Mouse (Mus musculus) small intestine, adult 10 weeks (tissue): ENCODE measurements around the gene Echs1. TPM values are rescaled to one million over a fixed set of nuclear protein-coding genes. Genes with fewer than 3 reads are reported as not detected.

ENCODE experiments used
- polyA plus RNA-seq: library from polyadenylated mRNA; stranded (reverse); fragments of 350-450 nt; fragmentation: Illumina TruSeq; extraction: RNeasy Lipid Tissue Mini Kit (QIAGEN cat#74804); gene quantifications from one replicate; pipeline ENCODE4 v1.2.3, GENCODE M21; 2014; ENCODE audit warnings: low replicate concordance

The Echs1 gene
- 65.0 TPM for polyA plus RNA-seq

DNA sequence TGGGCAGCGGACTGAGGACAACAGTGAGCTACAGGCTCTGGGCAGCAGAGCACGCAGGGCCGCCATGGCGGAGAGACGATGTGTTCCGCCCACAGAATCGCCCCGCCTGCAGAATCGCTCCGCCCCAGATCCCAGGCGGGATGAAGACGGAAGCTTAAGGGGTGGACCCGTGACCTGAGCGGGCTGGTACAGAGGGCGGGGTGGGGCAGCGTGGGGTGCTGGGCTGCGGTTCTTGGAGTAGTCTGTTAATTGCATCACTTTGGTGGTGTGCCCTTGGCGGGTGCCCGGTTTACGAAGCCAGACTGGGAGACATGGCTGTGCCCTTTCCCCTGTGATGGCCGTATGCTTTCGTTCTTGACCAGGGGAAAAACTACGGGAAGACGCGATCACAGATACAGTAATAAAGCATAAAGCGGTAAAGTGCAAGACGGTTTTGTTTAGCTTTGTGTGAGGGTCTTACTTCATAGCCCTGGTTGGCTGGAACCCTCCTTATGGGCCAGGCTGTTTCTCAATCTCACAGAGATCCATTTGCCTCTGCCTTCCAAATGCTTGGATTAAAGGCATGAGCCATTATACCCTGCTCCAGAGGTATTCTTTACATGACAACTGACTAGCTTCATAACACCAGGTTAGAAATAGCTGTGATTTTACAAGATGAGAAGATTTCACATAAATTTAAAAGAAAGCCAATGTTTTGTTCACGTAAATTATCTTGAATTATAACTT lies at the start of gene Echs1:
Gene Echs1 (minus strand): TSS at position 148 of the 726 bp plus-strand sequence.

DNA sequence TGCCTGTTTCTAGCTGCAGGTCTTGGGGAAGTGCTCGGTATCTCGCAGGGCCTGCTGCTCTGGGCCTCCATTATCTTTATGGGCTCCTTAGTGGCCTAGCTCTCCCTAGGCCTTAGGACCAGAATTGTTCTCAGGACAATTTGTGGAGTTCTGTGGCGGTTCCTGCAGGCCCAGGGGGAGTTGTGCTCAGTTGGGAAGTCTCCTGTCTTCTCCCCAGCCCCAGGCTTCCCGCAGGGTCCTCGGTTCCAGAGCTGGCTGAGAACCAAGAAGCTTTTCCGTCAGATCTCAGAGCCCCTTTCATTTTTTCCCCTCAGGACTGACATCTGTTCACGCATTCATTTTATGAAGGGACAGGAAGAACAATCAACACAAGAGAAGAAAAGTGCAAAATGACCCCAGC lies 48.4 kb upstream of the Echs1 start, which contains the start of gene Olfr522:
Gene Olfr522 (minus strand): TSS at position 101 of the 400 bp plus-strand sequence.

DNA sequence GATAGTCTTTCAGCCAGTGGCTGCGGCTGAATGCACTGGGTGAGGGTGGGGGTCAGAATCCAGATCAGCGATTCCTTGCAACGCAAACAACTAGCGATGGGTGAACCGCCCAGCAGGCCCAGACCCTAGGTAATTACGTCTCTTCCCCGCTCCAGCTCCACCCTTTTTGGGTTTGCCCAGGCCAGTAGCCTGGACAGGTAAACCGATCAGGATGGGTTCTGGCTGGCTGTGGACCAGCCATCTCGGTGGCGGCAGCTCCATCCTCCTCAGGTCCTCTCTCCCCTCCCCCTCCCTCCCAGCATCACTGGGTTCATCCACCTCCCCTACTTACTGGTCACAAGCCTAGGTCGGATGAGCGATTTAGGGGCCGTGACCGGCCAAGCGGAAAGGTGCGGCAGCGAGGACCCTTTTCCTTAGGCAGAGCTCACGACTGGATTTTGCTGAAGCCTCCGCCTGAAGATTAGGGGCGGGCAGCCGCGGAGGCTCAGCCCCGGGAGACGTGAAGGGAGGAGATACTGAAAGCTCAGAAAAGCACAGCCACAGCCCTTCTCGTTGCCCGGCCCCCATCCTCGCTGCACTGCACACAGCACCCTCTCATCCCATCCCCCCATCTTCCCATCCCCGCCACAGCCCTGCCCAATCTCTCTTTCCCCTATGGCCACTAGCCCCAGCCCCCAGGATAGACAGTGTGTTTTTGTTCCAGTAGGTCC lies 38.1 kb upstream of the Echs1 start, which contains the start of gene Sprn:
Gene Sprn (minus strand): TSS at position 660 of the 710 bp plus-strand sequence.

DNA sequence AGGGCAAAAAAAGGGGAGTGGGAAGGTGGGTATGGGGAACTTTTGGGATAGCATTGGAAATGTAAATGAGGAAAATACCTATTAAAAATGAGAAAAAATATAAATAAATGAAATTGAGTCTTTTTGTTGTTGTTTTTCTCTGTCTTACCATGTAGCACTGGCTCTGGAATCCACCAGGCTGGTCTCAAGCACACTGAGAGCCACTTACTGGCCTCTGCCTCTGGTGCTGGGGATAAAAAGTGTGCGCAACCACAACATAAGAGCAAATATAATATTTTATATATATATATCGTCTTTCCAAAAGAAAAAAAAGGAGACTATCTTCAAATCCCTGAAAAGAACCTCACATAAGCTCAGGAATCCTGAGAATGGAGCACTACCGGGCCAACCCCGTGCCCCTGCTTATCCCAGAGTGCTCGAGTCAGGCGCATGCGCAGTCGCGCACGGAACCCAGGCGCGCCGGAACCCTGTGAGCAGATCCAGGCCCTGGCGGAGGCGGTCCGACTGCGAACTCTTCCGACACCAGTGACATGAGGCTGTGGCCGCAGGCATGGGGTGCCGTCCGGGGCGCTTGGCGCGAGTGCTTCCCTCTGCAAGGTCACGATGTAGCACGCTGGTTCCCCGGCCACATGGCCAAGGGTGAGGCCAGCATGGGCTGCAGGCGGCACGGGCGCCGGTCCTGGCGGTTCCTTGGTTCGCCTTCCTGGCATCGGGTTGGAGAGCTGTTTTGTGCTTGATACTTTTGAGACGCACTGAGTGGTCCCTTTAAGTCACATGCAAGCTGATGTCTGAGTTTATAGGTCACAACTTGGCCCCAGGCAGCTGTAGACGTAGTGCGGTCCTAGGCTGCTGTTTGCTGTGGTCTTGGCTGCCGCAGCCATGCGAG lies 21.1 kb upstream of the Echs1 start, which contains the start of gene Mtg1:
Gene Mtg1 (plus strand): TSS at position 430 of the 886 bp plus-strand sequence.

DNA sequence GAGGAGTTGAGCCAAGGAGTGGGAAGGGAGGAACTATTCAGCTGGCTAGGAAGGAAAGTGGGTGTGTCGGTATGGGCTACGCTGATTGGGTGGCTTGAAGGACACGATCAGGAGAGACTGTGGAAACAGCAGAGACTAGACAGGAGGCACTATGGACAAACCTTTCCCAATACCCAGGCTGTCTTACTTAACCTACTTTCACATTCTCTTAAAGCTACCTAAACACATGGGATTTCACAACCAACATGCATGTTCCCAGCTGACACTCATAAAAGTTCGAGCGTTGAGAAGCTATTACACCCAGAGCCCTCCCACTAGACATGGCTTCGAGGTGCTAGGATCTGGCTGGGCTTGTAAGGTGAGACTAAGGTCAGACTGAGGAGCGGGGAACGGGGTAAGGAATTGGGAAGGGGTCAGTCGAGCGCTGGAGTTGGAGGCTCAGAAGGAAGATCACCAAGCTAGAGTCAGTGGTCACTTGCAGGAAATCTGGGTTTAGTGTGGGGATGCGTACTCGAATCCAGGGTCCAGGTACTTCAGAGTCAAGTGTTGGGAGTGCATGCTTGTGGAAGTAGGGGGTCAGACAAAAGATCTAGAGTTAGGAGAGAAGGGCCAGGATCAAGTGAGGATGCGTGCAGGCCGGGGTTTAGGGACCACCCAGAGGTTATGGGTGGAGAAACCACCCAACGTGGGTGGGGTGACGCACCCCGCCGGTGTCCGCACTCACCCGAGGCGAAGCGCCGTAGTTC lies 520 bp downstream of the Echs1 start, which contains the start of gene Paox:
Gene Paox (plus strand): TSS at position 217 of the 746 bp plus-strand sequence.

DNA sequence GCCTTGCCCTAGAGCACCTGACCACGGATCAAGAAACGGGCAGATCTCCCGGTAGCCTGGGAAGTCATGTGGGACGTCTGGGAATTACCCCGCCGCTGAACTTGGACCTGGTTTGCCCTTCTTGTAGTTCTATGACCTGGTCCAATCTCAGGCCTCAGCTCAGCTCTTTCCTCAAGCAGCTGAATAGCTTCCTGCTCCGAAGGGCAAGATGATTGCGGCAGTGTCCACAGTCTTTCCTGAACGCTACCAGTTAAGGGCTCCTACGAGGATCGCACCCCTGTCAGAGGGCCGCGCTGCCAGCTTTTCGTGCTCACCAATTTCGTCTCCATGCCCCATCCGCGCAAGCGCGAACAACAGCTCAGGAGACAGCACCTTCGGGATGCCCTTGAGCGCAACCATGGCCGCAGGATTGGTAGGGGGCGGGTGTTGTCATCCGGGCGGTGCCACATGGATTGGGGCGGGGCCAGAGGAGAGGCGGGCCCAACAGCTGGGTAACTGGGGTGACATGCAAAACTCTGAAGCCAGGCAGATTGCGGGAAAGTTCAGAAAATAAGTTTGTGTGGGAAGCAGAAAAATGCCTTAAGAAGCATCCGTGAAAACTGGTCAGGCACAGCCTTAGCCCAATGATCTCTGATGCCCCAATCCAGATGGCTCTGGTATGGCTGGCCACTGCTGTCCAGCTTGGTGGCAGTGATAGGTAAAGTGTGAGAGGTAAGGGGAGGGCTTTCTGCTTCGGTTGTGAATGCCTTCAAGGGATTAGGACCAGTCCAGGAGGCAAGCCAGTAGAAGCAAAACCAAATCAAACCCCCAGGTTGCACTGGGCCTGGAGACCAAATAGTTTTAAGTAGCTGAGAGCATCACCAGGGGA lies 14.0 kb downstream of the Echs1 start, which contains the start of gene Fuom:
Gene Fuom (minus strand): TSS at position 449 of the 868 bp plus-strand sequence.

DNA sequence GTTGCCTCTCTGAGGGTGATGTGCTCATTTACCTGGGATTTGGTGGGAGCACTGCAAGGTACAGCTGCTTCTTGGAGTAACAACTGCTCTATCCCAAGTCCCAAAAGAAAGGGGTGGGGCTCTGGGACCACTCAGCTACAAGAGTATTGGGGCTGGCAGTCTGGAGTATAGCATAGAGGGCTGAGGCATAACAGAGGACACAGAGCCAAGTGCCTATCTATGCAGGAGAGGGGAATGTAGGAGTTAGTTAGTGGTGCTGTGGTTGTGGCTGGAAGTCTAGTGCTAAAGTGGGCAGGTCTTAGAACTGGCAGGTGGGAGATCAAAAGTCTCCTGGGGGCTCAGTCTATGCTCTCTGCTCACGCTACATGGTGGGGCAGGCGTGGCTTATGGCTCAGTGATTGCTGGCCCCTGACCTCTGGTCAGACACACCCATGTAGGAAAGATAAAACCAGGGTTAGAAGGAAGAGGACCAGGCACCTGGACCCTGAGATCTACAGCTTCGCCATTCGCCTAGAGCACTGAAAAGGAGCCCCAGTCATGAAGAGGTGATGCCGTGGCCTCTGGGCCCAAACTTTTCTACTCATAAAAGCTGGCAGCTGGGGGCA lies 23.2 kb downstream of the Echs1 start, which contains the start of gene Prap1:
Gene Prap1 (plus strand): TSS at position 472 of the 605 bp plus-strand sequence.

DNA sequence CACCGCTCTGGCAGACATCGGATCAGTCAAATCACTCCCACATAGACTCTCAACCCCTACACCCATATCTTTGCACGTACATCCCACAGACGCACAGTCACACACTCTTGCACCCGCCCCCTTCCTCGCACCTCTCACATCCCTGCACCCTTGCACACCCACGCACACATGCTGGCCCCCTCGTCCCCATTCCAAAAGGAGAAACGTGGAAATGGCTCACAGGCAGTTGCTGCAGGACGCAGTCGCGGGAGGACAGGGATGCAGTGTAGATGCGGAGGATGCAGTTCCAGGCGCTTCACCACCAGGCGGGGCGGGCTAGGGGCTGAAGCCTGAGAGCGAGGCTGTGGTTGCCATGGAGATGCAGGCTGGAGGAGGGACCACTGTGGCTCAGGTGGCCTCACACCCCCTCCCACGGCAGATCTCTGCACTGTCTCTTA lies 34.0 kb downstream of the Echs1 start, which contains the start of gene Caly:
Gene Caly (minus strand): TSS at position 307 of the 437 bp plus-strand sequence.

Other genes with a start within 250 kb of the Echs1 start
- 0.11 TPM for gene Kndc1, start 221.8 kb downstream of the Echs1 start, polyA plus RNA-seq
- gene Utf1, start 172.7 kb downstream of the Echs1 start, polyA plus RNA-seq = not detected
- gene 6430531B16Rik, start 137.7 kb downstream of the Echs1 start, polyA plus RNA-seq = not detected
- gene Adam8, start 123.9 kb downstream of the Echs1 start, polyA plus RNA-seq = 0.11 TPM
- gene Zfp511, start 80.1 kb downstream of the Echs1 start, polyA plus RNA-seq = 7.8 TPM
- gene Tubgcp2, start 79.8 kb downstream of the Echs1 start, polyA plus RNA-seq = 4.9 TPM
- gene Msx3, start 67.4 kb downstream of the Echs1 start, polyA plus RNA-seq = not detected
- gene Caly, start 33.9 kb downstream of the Echs1 start, polyA plus RNA-seq = not detected
- 108 TPM for gene Prap1, start 23.1 kb downstream of the Echs1 start, polyA plus RNA-seq
- gene Fuom, start 14.0 kb downstream of the Echs1 start, polyA plus RNA-seq = 54.7 TPM
- gene Paox, start 677 bp downstream of the Echs1 start, polyA plus RNA-seq = 2.9 TPM
- gene Mtg1, start 21.1 kb upstream of the Echs1 start, polyA plus RNA-seq = 1.1 TPM
- 0.11 TPM for gene Sprn, start 38.4 kb upstream of the Echs1 start, polyA plus RNA-seq
- gene Olfr522, start 48.3 kb upstream of the Echs1 start, polyA plus RNA-seq = not detected
- not detected for gene Olfr523, start 56.7 kb upstream of the Echs1 start, polyA plus RNA-seq
- gene Olfr524, start 89.5 kb upstream of the Echs1 start, polyA plus RNA-seq = not detected
- not detected for gene Cd163l1, start 101.8 kb upstream of the Echs1 start, polyA plus RNA-seq
- not detected for gene 5830411N06Rik, start 130.8 kb upstream of the Echs1 start, polyA plus RNA-seq
- not detected for gene Olfr525, start 204.4 kb upstream of the Echs1 start, polyA plus RNA-seq
- gene Olfr527, start 217.5 kb upstream of the Echs1 start, polyA plus RNA-seq = not detected
- gene Olfr60, start 245.2 kb upstream of the Echs1 start, polyA plus RNA-seq = 0.33 TPM